Mouse (Mus musculus) liver, adult 10 weeks (tissue): ENCODE data around the gene Pate1. TPM values are rescaled to one million over a fixed set of nuclear protein-coding genes. Genes with fewer than 3 reads are reported as not detected.

ENCODE experiments used
- polyA plus RNA-seq: library from polyadenylated mRNA; stranded (reverse); fragments of 350-450 nt; fragmentation: Illumina TruSeq; extraction: RNeasy Lipid Tissue Mini Kit (QIAGEN cat#74804); gene quantifications from one replicate; pipeline ENCODE4 v1.2.3, GENCODE M21; 2014; ENCODE audit warnings: low read depth, low replicate concordance

Pate1 gene
- polyA plus RNA-seq = not detected

DNA sequence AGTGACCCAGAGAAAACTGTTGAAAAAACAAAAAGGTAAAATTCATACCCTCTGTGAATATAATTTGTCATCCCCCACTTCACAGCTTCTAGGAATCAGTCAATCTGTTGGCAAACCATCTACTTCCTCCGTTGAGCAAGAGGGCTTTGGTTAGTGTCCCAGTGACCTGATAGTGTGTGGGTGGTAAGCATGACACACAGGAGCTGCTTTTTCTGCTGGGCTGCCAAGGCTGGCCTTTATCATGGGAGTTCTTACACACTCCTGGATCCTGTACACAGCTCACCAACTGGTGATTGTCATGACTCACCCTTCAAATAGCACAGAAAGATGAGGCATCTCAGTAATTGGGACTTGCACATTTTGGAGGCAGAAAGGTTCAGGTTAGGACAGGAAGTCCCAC is at the start of gene Pate1:
Gene Pate1 (minus strand): TSS at position 378 of the 400 bp plus-strand sequence.

DNA sequence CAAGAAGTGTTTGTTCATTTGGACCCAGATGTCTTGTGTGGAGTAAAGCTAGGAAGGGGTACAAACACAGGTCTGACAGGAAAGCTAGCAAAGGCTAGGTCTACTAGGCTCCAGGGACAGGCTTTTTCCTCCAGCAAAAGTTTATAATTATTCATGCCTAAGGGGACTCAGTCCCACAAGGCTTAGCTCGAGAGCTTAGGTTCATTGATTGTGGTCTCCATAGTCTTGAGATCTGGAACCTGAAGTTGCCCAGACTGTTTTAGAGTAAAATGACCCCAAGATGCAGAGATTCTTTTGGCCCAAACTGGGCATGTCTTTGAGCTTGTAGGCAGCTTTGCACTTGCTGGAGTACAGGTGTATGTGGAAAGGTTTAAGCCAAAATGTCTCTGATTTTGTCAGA is 39.1 kb downstream of the Pate1 start, which contains the start of gene Pate3:
Gene Pate3 (minus strand): TSS at position 101 of the 400 bp plus-strand sequence.

Other genes starting within 250 kb of the Pate1 start
- not detected for gene Gm1113, start 169.1 kb downstream of the Pate1 start, polyA plus RNA-seq
- 0.05 TPM for gene Ddx25, start 128.9 kb downstream of the Pate1 start, polyA plus RNA-seq
- gene Pus3, start 128.8 kb downstream of the Pate1 start, polyA plus RNA-seq = 11.5 TPM
- gene Pate2, start 117.1 kb downstream of the Pate1 start, polyA plus RNA-seq = not detected
- gene Hyls1, start 117.0 kb downstream of the Pate1 start, polyA plus RNA-seq = 2.1 TPM
- not detected for gene Pate4, start 75.4 kb downstream of the Pate1 start, polyA plus RNA-seq
- not detected for gene Pate3, start 39.2 kb downstream of the Pate1 start, polyA plus RNA-seq
- gene Gm17677, start 53.7 kb upstream of the Pate1 start, polyA plus RNA-seq = not detected
- not detected for gene Gm17727, start 90.7 kb upstream of the Pate1 start, polyA plus RNA-seq
- gene Gm27235, start 102.7 kb upstream of the Pate1 start, polyA plus RNA-seq = not detected
- not detected for gene D730048I06Rik, start 102.7 kb upstream of the Pate1 start, polyA plus RNA-seq
- gene 9230110F15Rik, start 156.8 kb upstream of the Pate1 start, polyA plus RNA-seq = not detected
- not detected for gene 9230113P08Rik, start 221.0 kb upstream of the Pate1 start, polyA plus RNA-seq